Mouse (Mus musculus) right cerebral cortex, adult 2 months (tissue): ENCODE results near the gene E2f1.

Source experiments
- DNase-seq, 2 experiments: peaks; one replicate each; pipeline ENCODE4 v3.0.0; 2021 to 2022; ENCODE audit warnings: low spot score in 2 of 2

E2f1 gene

DNA sequence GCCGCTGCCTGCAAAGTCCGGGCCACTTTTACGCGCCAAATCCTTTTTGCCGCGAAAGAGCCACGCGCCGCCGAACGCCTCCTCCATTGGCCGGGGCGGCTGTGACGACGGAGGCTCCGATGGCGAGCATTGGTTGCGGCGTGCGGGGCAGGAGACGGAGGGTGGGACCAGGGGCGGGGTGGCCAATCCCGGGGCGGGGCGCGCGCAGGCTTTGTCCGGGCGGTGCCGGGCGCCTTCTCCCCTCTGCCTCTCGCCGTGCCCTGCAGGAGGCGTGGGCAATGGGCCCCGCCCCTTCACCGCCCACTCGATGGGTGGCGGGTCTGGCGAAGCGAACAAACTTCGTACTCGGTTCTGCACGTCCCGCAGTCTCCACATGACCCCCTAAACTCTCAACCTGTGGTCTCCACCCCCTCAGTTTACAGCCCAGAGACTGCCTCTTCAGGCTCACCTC, at the start of gene E2f1:
E2f1 (minus strand) TSS at position 57 of the 451 bp plus-strand sequence.
- DNase-seq: peak; percentile 91 to 93

DNA sequence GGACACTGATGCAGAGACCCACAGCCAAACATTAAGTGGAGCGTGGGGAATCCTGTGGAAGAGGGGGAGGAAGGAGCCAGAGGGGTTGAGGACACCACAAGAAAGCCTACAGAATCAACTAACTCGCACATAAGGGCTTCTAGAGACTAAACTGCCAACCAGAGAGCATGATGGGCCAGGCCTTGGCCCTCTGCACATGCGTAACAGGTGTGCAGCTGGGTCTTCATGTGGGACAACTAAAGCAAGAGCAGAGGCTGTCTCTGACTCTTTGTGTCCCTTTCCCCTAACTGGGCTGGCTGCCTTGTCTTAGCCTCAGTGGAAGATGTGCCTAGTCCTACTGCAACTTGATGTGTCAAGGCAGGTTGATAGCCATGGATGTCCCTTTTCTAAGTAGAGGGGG, 47.4 kb upstream of the E2f1 start:
- DNase-seq: no peak

DNA sequence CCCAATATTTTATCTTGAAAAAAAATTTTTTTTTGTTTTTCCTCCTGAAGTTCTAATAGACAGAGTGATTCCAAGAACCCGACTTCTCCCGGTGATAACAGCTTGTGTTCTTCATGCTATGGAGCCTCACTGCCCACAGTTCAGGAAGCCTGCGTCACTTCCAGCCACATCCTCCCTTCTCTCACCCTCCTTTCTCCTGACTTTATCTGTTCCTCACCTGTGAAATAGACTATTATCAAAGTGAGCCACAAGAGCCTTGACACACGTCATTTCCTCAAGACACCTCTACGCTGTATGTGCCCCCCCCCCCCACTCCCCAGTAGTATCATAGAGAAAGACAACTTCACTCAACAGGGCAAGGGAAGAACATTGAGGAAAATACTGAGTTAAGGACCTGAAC, 46.0 kb upstream of the E2f1 start:
- DNase-seq: no peak

GRCm38 (mm10) chr2:154614841-154615576, 45.3 kb upstream of the E2f1 start:
- no peak for DNase-seq

DNA sequence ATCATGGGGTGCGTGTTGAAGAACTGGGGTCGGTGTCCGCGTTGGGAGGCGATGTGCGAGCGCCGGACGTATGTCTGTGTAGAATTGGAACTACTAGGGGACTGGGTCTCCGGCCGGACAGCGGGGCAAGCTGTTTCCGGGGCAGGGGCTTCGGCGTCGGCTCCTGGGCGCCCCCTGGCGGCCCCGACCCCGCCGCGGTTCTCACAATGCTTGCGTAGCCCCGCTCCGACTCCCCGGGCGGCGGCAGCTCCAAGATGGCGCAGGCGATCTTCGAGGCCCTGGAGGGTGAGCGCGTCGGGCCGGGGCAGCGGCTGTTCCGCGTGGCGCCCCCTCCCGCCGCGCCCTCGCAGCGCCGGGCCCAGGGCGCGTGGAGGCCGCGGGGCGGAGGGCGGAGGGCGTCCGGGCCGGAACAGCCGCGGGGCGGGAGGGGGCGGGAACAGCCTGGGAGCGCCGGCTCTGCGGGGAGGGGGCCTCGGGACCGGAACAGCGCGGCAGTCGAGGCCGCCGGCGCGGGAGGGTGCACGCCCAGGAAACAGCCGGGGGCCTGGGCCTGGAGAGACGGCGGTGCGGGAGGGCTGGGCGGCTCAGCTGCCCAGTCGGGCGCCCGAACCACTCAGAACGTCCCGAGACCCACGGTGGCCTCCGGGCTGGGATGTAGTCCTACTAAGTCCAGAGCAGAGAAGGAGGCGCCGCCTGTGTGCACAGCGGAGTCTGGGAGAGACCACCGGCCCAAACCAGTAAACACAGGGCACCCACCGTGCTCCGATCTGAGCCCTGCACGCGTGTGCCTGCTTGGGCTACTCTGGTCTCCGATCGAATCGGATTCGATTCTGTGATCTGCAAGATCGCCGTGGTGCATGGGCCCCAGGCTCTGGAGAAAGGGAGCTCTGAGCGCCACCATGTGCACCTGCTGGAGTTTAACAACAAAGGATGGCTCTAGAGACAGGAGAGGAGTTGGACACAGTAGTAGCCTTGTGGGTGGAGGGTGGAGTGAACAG, 43.7 kb upstream of the E2f1 start, which contains the start of the genes Zfp341 and 4930519P11Rik:
Zfp341 (plus strand) TSS at position 180 of the 998 bp plus-strand sequence.
4930519P11Rik (minus strand) TSS at position 320 of the 998 bp plus-strand sequence.
- DNase-seq: peak; percentile 84 to 88

GRCm38 (mm10) chr2:154609050-154609767, 39.5 kb upstream of the E2f1 start:
- no peak for DNase-seq

DNA sequence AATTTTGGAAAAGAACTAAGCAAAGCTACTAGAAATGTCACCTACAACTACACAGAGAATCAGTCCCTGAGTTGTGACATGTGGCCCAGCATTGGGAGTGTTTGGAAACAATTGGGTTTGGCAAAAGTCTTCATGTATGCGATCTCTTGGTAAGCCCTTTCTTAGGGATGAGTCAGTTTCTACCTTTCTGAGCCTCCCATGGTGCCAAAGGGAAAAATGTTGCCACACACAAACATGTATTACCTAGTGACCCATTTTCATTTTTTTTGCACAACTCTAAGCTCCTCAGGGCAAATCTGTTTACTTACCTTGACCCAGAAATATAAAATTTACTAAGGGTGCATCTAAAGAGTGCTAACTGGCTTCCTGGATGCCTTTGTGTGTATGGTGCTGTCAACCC, 37.3 kb upstream of the E2f1 start:
- DNase-seq: no peak

GRCm38 (mm10) chr2:154604156-154604555, 34.5 kb upstream of the E2f1 start:
- no peak for DNase-seq

DNA sequence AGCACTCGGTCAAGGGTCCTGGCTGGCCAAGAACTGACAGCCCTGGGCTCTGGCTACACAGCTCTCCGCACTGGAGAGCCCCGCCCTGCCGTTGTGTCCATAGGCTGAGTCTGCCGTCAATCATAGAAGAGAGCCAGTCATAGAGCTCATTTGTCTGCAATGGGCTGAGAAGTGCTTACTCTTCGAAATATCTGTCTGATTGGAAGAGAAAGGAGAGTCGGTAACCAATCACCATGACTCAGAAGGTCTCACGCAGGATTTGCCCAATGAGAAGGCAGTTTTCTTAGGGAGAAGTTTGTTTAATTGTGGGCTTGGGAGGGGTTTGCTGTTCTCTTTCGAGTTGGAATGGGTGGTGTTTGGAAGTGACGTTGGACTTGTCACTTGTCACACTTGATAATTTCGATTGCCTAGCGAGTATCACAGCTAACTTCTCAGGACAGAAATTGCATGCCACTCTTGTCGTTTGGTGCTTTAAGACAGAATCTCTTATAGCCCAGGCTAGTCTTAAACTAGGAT, 34.0 kb upstream of the E2f1 start, which contains the start of gene Pxmp4:
Pxmp4 (minus strand) TSS at position 71 of the 516 bp plus-strand sequence.
- DNase-seq: peak; percentile 100

GRCm38 (mm10) chr2:154603007-154603637, 33.4 kb upstream of the E2f1 start:
- DNase-seq: no peak

DNA sequence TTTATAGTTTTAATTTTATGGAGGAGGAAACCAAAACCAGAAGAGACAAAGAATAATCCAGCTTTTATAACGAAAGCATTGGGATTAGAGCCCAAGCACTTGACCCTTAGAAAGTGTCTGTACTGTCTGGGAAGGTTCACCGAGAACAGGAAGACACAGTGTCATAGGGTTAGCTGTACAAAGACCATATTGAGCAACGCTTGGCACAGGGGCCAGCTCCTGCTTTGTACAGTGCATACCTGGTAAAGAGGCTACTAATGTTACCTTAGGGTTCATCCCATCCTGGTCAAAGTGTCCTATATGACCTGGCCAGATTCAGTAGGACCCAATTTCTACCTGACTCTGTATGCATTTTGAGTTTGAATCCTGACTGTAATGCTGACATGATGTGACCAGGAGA, 31.6 kb upstream of the E2f1 start:
- no peak for DNase-seq

GRCm38 (mm10) chr2:154600586-154600985, 30.9 kb upstream of the E2f1 start:
- no peak for DNase-seq

GRCm38 (mm10) chr2:154597399-154597798, 27.7 kb upstream of the E2f1 start:
- no peak for DNase-seq

GRCm38 (mm10) chr2:154595775-154596174, 26.1 kb upstream of the E2f1 start:
- DNase-seq: no peak

GRCm38 (mm10) chr2:154593025-154593424, 23.3 kb upstream of the E2f1 start:
- no peak for DNase-seq

DNA sequence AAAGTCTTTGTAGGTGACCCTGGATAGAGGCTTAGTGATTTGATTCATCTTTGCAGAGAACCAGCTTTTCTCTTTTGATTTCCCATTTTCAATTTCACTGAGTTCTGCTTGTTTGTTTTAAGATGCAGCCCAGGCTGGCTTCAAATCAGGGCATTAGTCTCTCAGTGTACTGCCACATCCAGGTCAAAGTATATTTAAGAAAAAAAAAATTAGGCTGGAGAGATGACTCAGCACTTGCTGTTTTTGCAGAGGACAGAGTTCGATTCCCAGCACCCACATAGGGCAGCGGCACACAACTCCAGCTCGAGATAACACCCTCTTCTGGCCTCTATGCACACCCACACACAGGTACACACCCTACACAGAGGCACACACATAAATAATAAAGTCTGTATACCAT, 21.5 kb upstream of the E2f1 start:
- no peak for DNase-seq

DNA sequence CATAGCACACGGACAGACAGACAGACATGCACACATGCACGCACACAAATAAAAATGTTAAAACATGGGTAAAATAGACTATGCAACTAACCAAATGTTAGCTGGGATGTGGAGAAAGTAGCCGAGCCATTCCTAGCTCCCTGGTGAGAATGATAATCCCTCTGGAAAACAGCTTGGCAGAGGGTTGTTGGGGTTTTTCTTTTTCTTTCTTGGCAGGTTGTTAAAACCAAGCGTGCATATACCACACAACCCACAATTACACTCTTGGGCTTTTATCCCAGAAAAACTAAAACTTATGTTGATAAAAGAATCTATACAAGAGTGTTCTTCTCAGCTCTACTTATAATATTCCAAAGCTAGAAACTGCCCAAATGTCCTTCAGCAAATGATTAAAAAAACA, 19.4 kb upstream of the E2f1 start:
- no peak for DNase-seq

GRCm38 (mm10) chr2:154586405-154586804, 16.7 kb upstream of the E2f1 start:
- DNase-seq: no peak

DNA sequence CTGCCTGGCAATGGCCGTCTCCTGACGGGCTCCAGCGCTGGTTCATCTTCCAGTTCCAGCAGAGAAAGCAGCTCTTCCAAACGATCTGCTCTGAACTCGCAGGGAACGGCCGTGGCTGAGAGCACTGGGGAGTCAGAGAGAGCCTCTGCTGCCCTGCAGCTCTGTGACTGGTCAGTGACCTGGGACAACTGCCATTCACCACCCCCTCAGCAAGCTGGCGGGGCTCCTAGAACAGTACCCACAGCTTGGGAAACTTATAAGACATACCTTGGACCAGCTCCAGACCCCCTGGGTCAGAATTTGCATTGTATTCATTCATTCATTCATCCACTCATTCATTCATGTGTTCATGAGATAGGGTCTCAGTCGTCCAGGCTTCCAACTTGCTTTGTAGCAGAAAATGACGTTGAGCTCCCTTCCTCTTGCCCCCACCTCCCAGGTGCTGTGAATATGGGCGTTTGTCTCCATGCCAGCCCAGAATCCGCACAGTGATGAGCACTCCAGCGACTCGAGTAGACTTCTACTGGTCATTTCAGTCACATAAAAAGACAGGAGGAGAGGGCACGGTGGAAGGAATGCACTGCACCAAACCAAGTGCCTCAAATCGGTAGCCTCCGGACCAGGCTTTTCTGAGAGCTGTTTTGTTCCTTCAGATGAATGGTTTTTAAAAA, 15.4 kb upstream of the E2f1 start:
- DNase-seq: no peak
